ENCODE assay signal across 7 mouse cellular contexts in the genomic region with DNA sequence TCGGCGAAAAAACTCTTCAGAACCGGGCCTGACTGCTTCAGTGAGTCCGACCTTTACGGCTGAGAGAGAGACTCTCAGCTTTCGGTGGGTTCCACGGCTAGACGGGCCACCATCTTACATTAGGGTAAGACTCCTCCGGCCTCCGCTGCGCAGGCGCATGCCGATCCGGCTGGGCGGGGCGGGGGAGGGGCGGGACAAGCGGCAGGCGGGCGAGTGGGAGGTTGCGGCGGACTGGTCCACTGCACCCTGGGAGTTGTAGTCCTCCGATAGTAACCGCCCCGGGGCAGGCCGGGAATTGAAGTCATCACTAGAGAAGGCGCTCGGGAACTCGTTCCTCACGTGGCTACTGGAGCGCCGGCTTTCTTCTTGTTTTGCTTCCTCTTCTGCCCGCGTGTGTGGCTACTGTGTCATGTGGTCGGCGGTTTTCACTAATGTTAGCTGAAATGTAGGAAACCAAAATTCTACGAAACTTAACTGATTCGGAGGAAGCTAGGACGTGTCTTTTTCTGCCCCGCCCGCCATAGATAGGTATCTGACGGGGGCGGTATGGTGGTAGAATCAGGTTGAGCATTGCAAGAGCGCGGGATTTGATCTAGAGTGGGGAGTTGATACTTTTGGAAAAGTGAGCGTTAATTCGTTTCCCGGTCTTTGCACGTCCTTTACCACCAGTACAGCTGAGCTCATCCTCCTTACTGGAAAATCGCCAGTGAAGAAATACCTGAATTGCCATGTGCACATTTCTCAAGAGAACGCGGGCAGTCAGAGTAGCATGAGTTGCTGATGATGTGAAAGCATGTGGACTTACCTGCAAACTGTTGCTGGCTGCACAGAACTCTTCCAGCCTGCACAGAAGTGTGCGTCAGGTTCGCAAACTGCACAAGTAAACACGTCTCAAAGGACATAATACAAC. TPM values are rescaled to one million over a fixed set of nuclear protein-coding genes. Genes with fewer than 3 reads are reported as not detected.
DNase-seq lines count a peak whose midpoint lies in the region; ATAC-seq lines count a peak whose summit lies in the region.

A gene (minus strand): TSS at position 146 of the 910 bp plus-strand sequence.

- H3K4me3 ChIP-seq in intestine, embryonic 16.5 days (ENCODE audit: low read length): peak within 1 kb of the TSS; percentile 81
- peak within 1 kb of the TSS; percentile 78 for H3K4me3 ChIP-seq in midbrain, embryonic 11.5 days (ENCODE audit: low read depth, low read length)

- no peaks in the 10 kb centered on the region for H3K36me3 ChIP-seq in intestine, embryonic 16.5 days (ENCODE audit: control insufficient read depth, insufficient read depth, low read length)
- H3K36me3 ChIP-seq in midbrain, embryonic 11.5 days (ENCODE audit: control insufficient read depth, insufficient read depth, low read length): no peaks in the 10 kb centered on the region

- peak; percentile 99 for DNase-seq in adrenal gland, adult 8-10 months
- peak; percentile 100 for DNase-seq in embryo, embryonic 9.5 days (ENCODE audit: extremely low spot score)
- DNase-seq in gastrocnemius, postnatal 4 days (ENCODE audit: low spot score in 2 of 2): peak; percentile 97 to 98
- DNase-seq in left cerebral cortex, postnatal 36 days (ENCODE audit: low spot score in 2 of 2): peak; percentile 99
- DNase-seq in midbrain, embryonic 11.5 days (ENCODE audit: low spot score, missing footprints): peak; percentile 99
- peak; percentile 95 for DNase-seq in skeletal muscle tissue, adult 2 months (ENCODE audit: low read depth, low spot score)

- intact Hi-C loops in left cerebral cortex, postnatal 36 days (cut with DNase I): loop anchor here (2.0 kb wide), 2 partner anchors 43 to 135 kb away; a partner anchor contains a TSS

- peak; percentile 99 for ATAC-seq in intestine, embryonic 16.5 days
- peak; percentile 99 for ATAC-seq in midbrain, embryonic 11.5 days (ENCODE audit: low FRiP score)

- H3K27ac ChIP-seq in intestine, embryonic 16.5 days (ENCODE audit: low read length): peak within 1 kb of the TSS; percentile 93
- H3K27ac ChIP-seq in midbrain, embryonic 11.5 days (ENCODE audit: low read depth, low read length): peak within 1 kb of the TSS; percentile 69

- peak within 1 kb of the TSS; percentile 89 for H3K9ac ChIP-seq in intestine, embryonic 16.5 days (ENCODE audit: low read depth, low read length)
- peak within 1 kb of the TSS; percentile 86 for H3K9ac ChIP-seq in midbrain, embryonic 11.5 days (ENCODE audit: low read length)

- under 1% methylated on average over 55 of the region's 55 CpGs for WGBS in intestine, embryonic 16.5 days
- under 1% methylated on average over 55 of the region's 55 CpGs for WGBS in midbrain, embryonic 11.5 days

- peaks cover 2% of the 10 kb centered on the region; the same call in 1 of the 2 replicates for H3K4me1 ChIP-seq in intestine, embryonic 16.5 days (ENCODE audit: control insufficient read depth, insufficient read depth, low read length)
- H3K4me1 ChIP-seq in midbrain, embryonic 11.5 days (ENCODE audit: control insufficient read depth, insufficient read depth, low read length): peaks cover 8% of the 10 kb centered on the region

- no peaks in the 10 kb centered on the region for H3K9me3 ChIP-seq in intestine, embryonic 16.5 days (ENCODE audit: control insufficient read depth, low read length)
- H3K9me3 ChIP-seq in midbrain, embryonic 11.5 days (ENCODE audit: control insufficient read depth, low read length): no peaks in the 10 kb centered on the region

- no peaks in the 10 kb centered on the region for H3K27me3 ChIP-seq in intestine, embryonic 16.5 days (replicated peaks; ENCODE audit: control insufficient read depth, insufficient read depth, low read length)
- H3K27me3 ChIP-seq in midbrain, embryonic 11.5 days (ENCODE audit: control insufficient read depth, insufficient read depth, low read length): no peaks in the 10 kb centered on the region

- peak within 1 kb of the TSS; percentile 90 for H3K4me2 ChIP-seq in intestine, embryonic 16.5 days (ENCODE audit: low read depth, low read length)
- H3K4me2 ChIP-seq in midbrain, embryonic 11.5 days: peak within 1 kb of the TSS; percentile 86

RNA-seq across cellular contexts. Expression of the gene that starts here (rescaled TPM):
- 10 to 100 TPM; 21.2 to 38.4 (median 34.8) TPM for total RNA-seq in adrenal gland, adult 8-10 months (2022)
- 10 to 100 TPM; 26.0 to 28.7 TPM for total RNA-seq in gastrocnemius, postnatal 4 days (2021)
- polyA plus RNA-seq in intestine, embryonic 16.5 days (2015; fragmentation: Nextera tagmentation; extraction: Ambion mirVana): 21.2 and 23.1 TPM in 2 replicates
- 10 to 100 TPM; 36.2 to 43.0 TPM for total RNA-seq in left cerebral cortex, postnatal 36 days (2021)
- polyA plus RNA-seq in midbrain, embryonic 11.5 days (2014; fragmentation: Nextera tagmentation; extraction: Ambion mirVana): 33.8 and 38.5 TPM in 2 replicates

Comparison
In these comparisons a context has a peak if more than half of its experiments do, and no peak if none do; other contexts are left out.
1. Peak in every context shown above with its lines: DNase-seq, ATAC-seq, H3K4me3 ChIP-seq and H3K27ac ChIP-seq.